Mouse (Mus musculus) MEL (cell line): Measurements from ENCODE around the gene Olfr969. TPM values are rescaled to one million over a fixed set of nuclear protein-coding genes. Genes with fewer than 3 reads are reported as not detected.
"Not testable (repeated sequence)": the region's sequence is repeated elsewhere in the genome, so short reads cannot be mapped to it uniquely, and the experiment has no call there.

Experiments used
- DNase-seq: peaks from one replicate; pipeline ENCODE4 v3.0.0; 2011; ENCODE audit warnings: low read depth, low spot score
- H3K27ac ChIP-seq: 2 replicates; pipeline ENCODE4 v1.5.1; 2012; ENCODE audit warnings: low read depth, mild to moderate bottlenecking, control low read depth, low read length, moderate library complexity; ENCODE audit not compliant: control insufficient read depth
- H3K27me3 ChIP-seq, 2 experiments: fragments of 150-350 bp in 1 of 2; sonication (generic) in 1 of 2; 2 replicates each; pipeline ENCODE4 v1.6.1; 2012; ENCODE audit warnings: low read length in 2 of 2, mild to moderate bottlenecking in 2 of 2, improper control_type of control experiment in 1 of 2, moderate library complexity in 1 of 2; ENCODE audit not compliant: insufficient read depth in 2 of 2, control insufficient read depth in 1 of 2
- H3K36me3 ChIP-seq, 2 experiments: 2 replicates each; pipeline ENCODE4 v1.6.1; 2012 to 2014; ENCODE audit warnings: low read length in 2 of 2, improper control_type of control experiment in 1 of 2, inconsistent platforms in 1 of 2, mild to moderate bottlenecking in 1 of 2; ENCODE audit not compliant: insufficient read depth in 2 of 2, control insufficient read depth in 1 of 2
- H3K4me1 ChIP-seq, 2 experiments: fragments of 150-350 bp in 1 of 2; sonication (generic) in 1 of 2; 2 replicates each; pipeline ENCODE4 v1.6.1; 2012; ENCODE audit warnings: low read length in 2 of 2, improper control_type of control experiment in 1 of 2, mild to moderate bottlenecking in 1 of 2; ENCODE audit not compliant: insufficient read depth in 2 of 2, control insufficient read depth in 1 of 2
- H3K4me3 ChIP-seq, 2 experiments: fragments of 150-350 bp in 1 of 2; sonication (generic) in 1 of 2; 2 replicates each; pipeline ENCODE4 v1.5.1; 2012; ENCODE audit warnings: low read depth in 2 of 2, low read length in 2 of 2, mild to moderate bottlenecking in 2 of 2, moderate library complexity in 2 of 2, control low read depth in 1 of 2, improper control_type of control experiment in 1 of 2; ENCODE audit not compliant: control insufficient read depth in 1 of 2, insufficient read depth in 1 of 2
- H3K79me2 ChIP-seq: 2 replicates; pipeline ENCODE4 v1.6.1; 2012; ENCODE audit warnings: mild to moderate bottlenecking, low read length, moderate library complexity; ENCODE audit not compliant: control insufficient read depth, poor library complexity, insufficient read depth
- H3K9ac ChIP-seq: 2 replicates; pipeline ENCODE4 v1.6.1; 2012; ENCODE audit warnings: low read depth, mild to moderate bottlenecking, control low read depth, low read length, moderate library complexity; ENCODE audit not compliant: control insufficient read depth, poor library complexity, severe bottlenecking
- H3K9me3 ChIP-seq: fragments of 150-350 bp; sonication (generic); replicated peaks from 2 replicates; pipeline ENCODE4 v1.6.1; 2012; ENCODE audit warnings: mild to moderate bottlenecking, low read length, improper control_type of control experiment, moderate library complexity; ENCODE audit not compliant: insufficient read depth
- BHLHE40 ChIP-seq: IDR thresholded peaks from 2 replicates; pipeline ENCODE4 v1.6.1; 2012; ENCODE audit warnings: low read depth, mild to moderate bottlenecking, inconsistent platforms, low read length, improper control_type of control experiment, borderline replicate concordance
- CHD1 ChIP-seq: IDR thresholded peaks from 2 replicates; pipeline ENCODE4 v1.6.1; 2012; ENCODE audit warnings: low read depth, mild to moderate bottlenecking, inconsistent platforms, low read length, improper control_type of control experiment
- CHD2 ChIP-seq: IDR thresholded peaks from 2 replicates; pipeline ENCODE4 v1.6.1; 2011; ENCODE audit warnings: low read length, improper control_type of control experiment
- CTCF ChIP-seq, 3 experiments: IDR thresholded peaks in 2 of 3; conservative IDR thresholded peaks in 1 of 3; 2 replicates each; pipeline ENCODE4 v1.5.1; 2011 to 2012; ENCODE audit warnings: low read length in 3 of 3, low read depth in 2 of 3, mild to moderate bottlenecking in 2 of 3, improper control_type of control experiment in 1 of 3, inconsistent platforms in 1 of 3, mixed read lengths in 1 of 3, moderate library complexity in 1 of 3; ENCODE audit not compliant: control insufficient read depth in 1 of 3, insufficient read depth in 1 of 3, poor library complexity in 1 of 3, severe bottlenecking in 1 of 3
- E2F4 ChIP-seq: IDR thresholded peaks from 2 replicates; pipeline ENCODE4 v1.6.1; 2011; ENCODE audit warnings: low read depth, low read length, improper control_type of control experiment, borderline replicate concordance
- ETS1 ChIP-seq: IDR thresholded peaks from 2 replicates; pipeline ENCODE4 v1.6.1; 2012; ENCODE audit warnings: low read depth, mild to moderate bottlenecking, inconsistent platforms, low read length, improper control_type of control experiment, moderate library complexity
- GABPA ChIP-seq: IDR thresholded peaks from 2 replicates; pipeline ENCODE4 v1.6.1; 2012; ENCODE audit warnings: low read depth, mild to moderate bottlenecking, inconsistent platforms, low read length, improper control_type of control experiment, moderate library complexity
- HCFC1 ChIP-seq: IDR thresholded peaks from 2 replicates; pipeline ENCODE4 v1.6.1; 2012; ENCODE audit warnings: low read depth, mild to moderate bottlenecking, inconsistent platforms, low read length, improper control_type of control experiment, moderate library complexity
- JUND ChIP-seq: IDR thresholded peaks from 2 replicates; pipeline ENCODE4 v1.6.1; 2011; ENCODE audit warnings: low read depth, mild to moderate bottlenecking, improper control_type of control experiment, low read length
- KAT2A ChIP-seq: conservative IDR thresholded peaks from 2 replicates; pipeline ENCODE4 v1.6.1; 2012; ENCODE audit warnings: low read depth, low read length, improper control_type of control experiment, inconsistent platforms
- MAX ChIP-seq: IDR thresholded peaks from 2 replicates; pipeline ENCODE4 v1.6.1; 2011; ENCODE audit warnings: low read length, improper control_type of control experiment
- MXI1 ChIP-seq: IDR thresholded peaks from 2 replicates; pipeline ENCODE4 v1.6.1; 2011; ENCODE audit warnings: mild to moderate bottlenecking, low read depth, low read length, improper control_type of control experiment
- POLR2AphosphoS2 ChIP-seq: IDR thresholded peaks from 2 replicates; pipeline ENCODE4 v1.6.1; 2011; ENCODE audit warnings: low read length, improper control_type of control experiment
- POLR2AphosphoS5 ChIP-seq: IDR thresholded peaks from 2 replicates; pipeline ENCODE4 v1.6.1; 2012; ENCODE audit warnings: low read depth, borderline replicate concordance, mild to moderate bottlenecking, inconsistent platforms, low read length, moderate library complexity, mixed read lengths
- RAD21 ChIP-seq: IDR thresholded peaks from 2 replicates; pipeline ENCODE4 v1.6.1; 2011; ENCODE audit warnings: mild to moderate bottlenecking, low read depth, low read length, improper control_type of control experiment
- SIN3A ChIP-seq: IDR thresholded peaks from 2 replicates; pipeline ENCODE4 v1.6.1; 2012; ENCODE audit warnings: low read length, improper control_type of control experiment, inconsistent platforms
- SMC3 ChIP-seq: IDR thresholded peaks from 2 replicates; pipeline ENCODE4 v1.6.1; 2011; ENCODE audit warnings: low read depth, low read length, improper control_type of control experiment
- TAL1 ChIP-seq: IDR thresholded peaks from 2 replicates; pipeline ENCODE4 v1.6.1; 2012; ENCODE audit warnings: mild to moderate bottlenecking, inconsistent platforms, low read length, moderate library complexity, mixed read lengths
- UBTF ChIP-seq: IDR thresholded peaks from 2 replicates; pipeline ENCODE4 v1.6.1; 2012; ENCODE audit warnings: low read depth, mild to moderate bottlenecking, inconsistent platforms, low read length, improper control_type of control experiment, moderate library complexity, borderline replicate concordance; ENCODE audit not compliant: insufficient read depth
- USF2 ChIP-seq, 2 experiments: IDR thresholded peaks; 2 replicates each; pipeline ENCODE4 v1.6.1; 2011 to 2012; ENCODE audit warnings: improper control_type of control experiment in 2 of 2, low read length in 2 of 2, borderline replicate concordance in 1 of 2, inconsistent platforms in 1 of 2, low read depth in 1 of 2, mild to moderate bottlenecking in 1 of 2; ENCODE audit not compliant: insufficient read depth in 1 of 2
- ZC3H11A ChIP-seq: IDR thresholded peaks from 2 replicates; pipeline ENCODE4 v1.6.1; 2012; ENCODE audit warnings: low read depth, mild to moderate bottlenecking, inconsistent platforms, low read length, improper control_type of control experiment
- ZKSCAN1 ChIP-seq: IDR thresholded peaks from 2 replicates; pipeline ENCODE4 v1.6.1; 2012; ENCODE audit warnings: low read depth, mild to moderate bottlenecking, inconsistent platforms, low read length, improper control_type of control experiment, moderate library complexity
- ZMIZ1 ChIP-seq: IDR thresholded peaks from 2 replicates; pipeline ENCODE4 v1.6.1; 2012; ENCODE audit warnings: low read depth, mild to moderate bottlenecking, inconsistent platforms, low read length, improper control_type of control experiment, moderate library complexity
- ZNF384 ChIP-seq: IDR thresholded peaks from 2 replicates; pipeline ENCODE4 v1.6.1; 2012; ENCODE audit warnings: low read depth, mild to moderate bottlenecking, inconsistent platforms, low read length, improper control_type of control experiment
- polyA plus RNA-seq, 2 experiments: library from polyadenylated mRNA; stranded (reverse) in 1 of 2; unstranded in 1 of 2; fragments of >175 nt in 1 of 2; fragments of >200 nt in 1 of 2; gene quantifications; 2 replicates each; pipeline versions ENCODE4 v1.2.1 to v1.2.4; 2012; ENCODE audit warnings: low replicate concordance in 2 of 2, low read depth in 1 of 2; ENCODE audit not compliant: insufficient read length in 2 of 2, insufficient read depth in 1 of 2, missing spikeins in 1 of 2
- total RNA-seq: library from RNA; depleted of rRNA; stranded (reverse); fragments of 300-350 nt; gene quantifications from 2 replicates; pipeline ENCODE4 v1.2.3, GENCODE M21; 2012

The Olfr969 gene
- total and polyA plus RNA-seq, 3 experiments: not detected

- Histone ChIP-seq H3K79me2 (no peaks in the 10 kb centered on the region), H3K36me3 (no peaks in the 10 kb centered on the region), H3K4me3 (no peak within 1 kb of the TSS), H3K9me3 (no peaks in the 10 kb centered on the region), H3K27ac (no peak within 1 kb of the TSS), H3K27me3 (no peaks in the 10 kb centered on the region), H3K4me1 (no peaks in the 10 kb centered on the region), H3K9ac (no peak within 1 kb of the TSS)
- no peak for DNase-seq
- no peak for TF ChIP-seq UBTF
- no peak for TF ChIP-seq USF2 (IDR thresholded peaks at IDR 0.05; ENCODE audit: borderline replicate concordance in 1 of 2, insufficient read depth in 1 of 2, low read depth in 1 of 2, low read length in 2 of 2)
- TF ChIP-seq E2F4: no peak
- TF ChIP-seq POLR2AphosphoS5: no peak
- TF ChIP-seq CTCF (IDR thresholded peaks at IDR 0.05 in 2 of 3, conservative IDR thresholded peaks at IDR 0.05 in 1 of 3; ENCODE audit: control insufficient read depth in 1 of 3, insufficient read depth in 1 of 3, low read depth in 2 of 3, low read length in 3 of 3, poor library complexity in 1 of 3, severe bottlenecking in 1 of 3): no peak
- TF ChIP-seq MXI1: no peak
- no peak for TF ChIP-seq SMC3
- TF ChIP-seq GABPA: no peak
- no peak for TF ChIP-seq ZKSCAN1
- no peak for TF ChIP-seq RAD21
- no peak for TF ChIP-seq ZC3H11A
- no peak for TF ChIP-seq ZNF384
- no peak for TF ChIP-seq ZMIZ1
- no peak for TF ChIP-seq SIN3A
- no peak for TF ChIP-seq MAX
- TF ChIP-seq CHD2: no peak
- TF ChIP-seq JUND: no peak
- no peak for TF ChIP-seq HCFC1
- no peak for TF ChIP-seq TAL1
- TF ChIP-seq POLR2AphosphoS2: no peak
These were observed 7.6 kb upstream of the Olfr969 start, which contains the start of gene Olfr968 for GRCm38 (mm10) chr9:39783153-39783552. Gene Olfr968 (minus strand): TSS chr9:39783253.

GRCm38 (mm10) chr9:39808560-39808959, 17.8 kb downstream of the Olfr969 start, which contains the start of gene Olfr970:
Gene Olfr970 (plus strand): TSS chr9:39808860.
- H3K9ac ChIP-seq: no peak within 1 kb of the TSS
- no peaks in the 10 kb centered on the region for H3K27me3 ChIP-seq
- TF ChIP-seq CHD2: no peak
- no peak for TF ChIP-seq CHD1
- no peak for TF ChIP-seq POLR2AphosphoS2
- no peak for TF ChIP-seq E2F4
- no peak for TF ChIP-seq USF2 (IDR thresholded peaks at IDR 0.05; ENCODE audit: borderline replicate concordance in 1 of 2, insufficient read depth in 1 of 2, low read depth in 1 of 2, low read length in 2 of 2)
- no peak for TF ChIP-seq BHLHE40
- no peak for TF ChIP-seq KAT2A
- TF ChIP-seq ZMIZ1: no peak
- TF ChIP-seq GABPA: no peak
- no peak for TF ChIP-seq JUND
- no peak for TF ChIP-seq ETS1
- no peak for TF ChIP-seq SIN3A
- TF ChIP-seq UBTF: no peak
- H3K4me3 ChIP-seq: no peak within 1 kb of the TSS
- H3K4me1 ChIP-seq: no peaks in the 10 kb centered on the region
- H3K9me3 ChIP-seq: no peaks in the 10 kb centered on the region
- no peak for DNase-seq
- H3K36me3 ChIP-seq: no peaks in the 10 kb centered on the region
- no peaks in the 10 kb centered on the region for H3K79me2 ChIP-seq
- no peak within 1 kb of the TSS for H3K27ac ChIP-seq

GRCm38 (mm10) chr9:39836576-39836975, 45.8 kb downstream of the Olfr969 start, which contains the start of gene Olfr971:
Gene Olfr971 (plus strand): TSS chr9:39836876.
- H3K27ac ChIP-seq, H3K9me3 ChIP-seq, H3K36me3 ChIP-seq, H3K79me2 ChIP-seq, DNase-seq, H3K4me1 ChIP-seq, H3K27me3 ChIP-seq, H3K4me3 ChIP-seq, H3K9ac ChIP-seq: not testable (repeated sequence)
